Mouse (Mus musculus): ENCODE measurements at regions not wholly inside any gene's neighbourhood (a gene's known extent, or its start where the extent isn't known, plus 50 kb on each side); places are given as distances from the start of the nearest gene placed in this dataset.
A peak's percentile ranks its signal among the peaks of the same experiment; 100 is the strongest.

DNA sequence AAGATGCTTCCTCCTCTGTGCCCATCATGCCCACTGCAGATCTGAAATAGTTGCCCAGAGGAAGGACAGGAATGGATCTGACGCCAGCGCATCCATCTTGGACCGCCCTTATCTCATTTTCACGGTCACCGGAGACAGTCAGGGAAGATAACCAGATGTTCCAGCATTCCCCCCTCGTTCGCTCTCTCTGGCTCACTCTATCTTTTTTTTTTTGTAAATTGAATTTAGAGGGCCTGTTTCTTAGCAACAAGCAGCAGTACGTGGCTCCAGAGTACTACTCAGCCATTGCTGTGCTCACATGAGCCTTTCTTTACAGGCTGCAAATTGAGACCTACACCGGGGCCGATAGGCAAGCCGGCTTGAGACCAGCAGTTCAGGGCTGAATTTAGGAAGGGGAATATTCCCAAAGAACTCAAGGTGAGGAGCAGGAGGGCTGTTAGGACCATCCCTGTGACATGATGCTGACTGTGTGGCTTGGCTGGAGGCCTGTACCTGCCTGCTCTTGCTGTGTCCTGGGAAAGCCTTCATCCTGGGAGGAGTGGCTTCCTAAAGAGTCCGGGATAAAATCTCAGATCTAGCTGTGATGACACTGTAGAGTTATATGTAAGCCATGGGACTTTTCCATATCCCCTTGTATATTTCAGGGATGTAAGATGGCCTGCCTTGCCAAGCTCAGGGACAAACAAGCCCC is 100.2 kb downstream of the Rps24 start:
- 82% methylated on average over 12 of the region's 12 CpGs for whole genome bisulfite sequencing
- Histone ChIP-seq H3K27ac (ENCODE audit: low read depth, low read length) (peak overlapping the region; percentile 43; the same call in 1 of the 2 replicates), H3K9ac (ENCODE audit: low read depth, low read length) (no peak overlapping the region), H3K4me2 (replicated peaks; ENCODE audit: low read depth, low read length) (no peak overlapping the region), H3K36me3 (ENCODE audit: control insufficient read depth, insufficient read depth, low read length) (no peaks in the 10 kb centered on the region), H3K4me1 (replicated peaks; ENCODE audit: control insufficient read depth, insufficient read depth, low read length) (no peaks in the 10 kb centered on the region), H3K4me3 (ENCODE audit: low read depth, low read length) (no peak overlapping the region), H3K9me3 (ENCODE audit: control insufficient read depth, low read length) (no peaks in the 10 kb centered on the region), H3K27me3 (ENCODE audit: control insufficient read depth, insufficient read depth, low read length) (no peaks in the 10 kb centered on the region)
- DNase-seq (ENCODE audit: low spot score): no peak
- ATAC-seq (ENCODE audit: low FRiP score): no peak

DNA sequence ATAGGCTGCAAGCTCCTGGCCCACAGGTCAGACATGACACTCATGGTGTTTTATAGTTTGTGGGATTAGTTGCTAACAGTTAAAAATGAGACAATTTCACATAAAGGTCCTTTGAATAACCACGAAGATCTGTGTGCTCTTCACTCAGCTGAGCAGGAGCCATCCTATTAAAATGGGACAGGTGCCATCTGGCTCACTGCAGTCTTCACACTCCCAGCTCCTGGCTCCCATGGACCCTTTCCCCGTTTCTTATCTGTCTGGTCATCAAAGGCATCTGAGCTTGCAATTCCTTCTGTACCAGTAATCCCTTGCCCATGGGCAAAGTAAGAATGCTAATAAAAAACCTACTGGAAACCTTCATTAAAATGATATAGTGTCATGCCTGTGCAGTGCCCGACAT is 101.1 kb downstream of the Rps24 start:
- Histone ChIP-seq H3K9ac (ENCODE audit: low read depth, low read length) (no peak overlapping the region), H3K9me3 (ENCODE audit: control insufficient read depth, low read length) (no peaks in the 10 kb centered on the region), H3K4me2 (replicated peaks; ENCODE audit: low read depth, low read length) (no peak overlapping the region), H3K4me1 (replicated peaks; ENCODE audit: control insufficient read depth, insufficient read depth, low read length) (no peaks in the 10 kb centered on the region), H3K27me3 (ENCODE audit: control insufficient read depth, insufficient read depth, low read length) (no peaks in the 10 kb centered on the region), H3K27ac (ENCODE audit: low read depth, low read length) (no peak overlapping the region), H3K4me3 (ENCODE audit: low read depth, low read length) (no peak overlapping the region), H3K36me3 (ENCODE audit: control insufficient read depth, insufficient read depth, low read length) (no peaks in the 10 kb centered on the region)
- ATAC-seq (ENCODE audit: low FRiP score) (no peak), DNase-seq (ENCODE audit: low spot score) (no peak)
- WGBS: 78% methylated on average over 3 of the region's 3 CpGs

DNA sequence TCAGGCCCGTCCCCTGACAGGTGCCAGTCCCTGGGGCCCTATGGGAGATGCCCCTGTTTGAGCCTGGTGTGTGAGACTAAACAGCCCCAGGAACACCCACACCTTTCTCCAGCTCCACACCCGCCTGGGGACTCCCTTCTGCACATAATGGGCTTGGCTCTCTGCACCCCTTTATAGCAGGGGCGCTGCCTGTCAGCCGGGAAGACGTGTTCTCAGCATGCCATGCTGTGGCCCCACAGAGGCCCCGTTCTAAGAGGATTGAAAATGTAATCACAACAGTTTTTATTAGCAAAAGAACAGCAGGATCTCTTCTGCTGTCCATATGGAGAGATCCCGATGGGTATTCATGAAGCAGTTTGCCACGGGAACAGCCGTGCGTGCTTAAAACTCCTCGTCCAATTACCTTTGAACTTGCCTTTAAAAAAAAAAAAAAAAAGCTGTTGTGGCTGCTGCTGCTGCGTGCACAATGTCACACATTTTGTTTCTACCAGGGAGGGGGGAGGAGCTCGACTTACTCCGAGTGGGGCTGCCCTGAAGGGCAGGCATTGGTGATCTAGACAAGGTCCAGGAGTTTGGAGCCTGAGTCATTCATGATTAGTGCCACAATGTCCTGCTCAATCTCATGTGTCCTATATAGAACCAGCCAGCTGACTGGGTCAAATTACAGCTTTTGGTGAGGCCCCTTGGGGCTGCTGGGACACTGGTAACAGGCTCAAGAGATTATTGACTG is 119.7 kb downstream of the Rps24 start:
- H3K4me2 ChIP-seq (replicated peaks; ENCODE audit: low read depth, low read length): no peak overlapping the region
- 24% methylated on average over 14 of the region's 14 CpGs for WGBS
- no peaks in the 10 kb centered on the region for H3K27me3 ChIP-seq (ENCODE audit: control insufficient read depth, insufficient read depth, low read length)
- ATAC-seq (ENCODE audit: low FRiP score): peak; percentile 56
- no peak overlapping the region for H3K9ac ChIP-seq (ENCODE audit: low read depth, low read length)
- no peak overlapping the region for H3K27ac ChIP-seq (ENCODE audit: low read depth, low read length)
- no peaks in the 10 kb centered on the region for H3K9me3 ChIP-seq (ENCODE audit: control insufficient read depth, low read length)
- H3K4me1 ChIP-seq (replicated peaks; ENCODE audit: control insufficient read depth, insufficient read depth, low read length): no peaks in the 10 kb centered on the region
- DNase-seq (ENCODE audit: low spot score): peak; percentile 33
- no peaks in the 10 kb centered on the region for H3K36me3 ChIP-seq (ENCODE audit: control insufficient read depth, insufficient read depth, low read length)
- H3K4me3 ChIP-seq (ENCODE audit: low read depth, low read length): no peak overlapping the region

DNA sequence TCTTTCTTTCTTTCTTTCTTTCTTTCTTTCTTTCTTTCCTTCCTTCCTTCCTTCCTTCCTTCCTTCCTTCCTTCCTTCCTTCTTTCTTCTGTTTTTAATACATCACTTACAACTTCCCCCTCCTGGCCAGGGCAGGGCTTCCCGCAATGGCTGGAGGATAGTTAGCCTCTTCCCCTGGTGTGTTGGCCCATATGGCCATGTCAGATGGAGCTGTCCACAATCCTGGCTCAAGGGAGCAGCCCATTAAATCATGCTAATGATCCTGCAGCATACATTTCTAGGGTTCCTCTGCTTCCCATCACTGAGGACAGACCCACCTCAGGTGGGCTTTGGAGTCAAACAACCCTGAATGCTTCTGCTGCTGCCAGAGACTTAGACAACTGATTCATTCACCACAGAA is 121.4 kb downstream of the Rps24 start:
- WGBS: 71% methylated on average over 1 of the region's 1 CpGs
- H3K9ac ChIP-seq (ENCODE audit: low read depth, low read length): no peak overlapping the region
- H3K36me3 ChIP-seq (ENCODE audit: control insufficient read depth, insufficient read depth, low read length): no peaks in the 10 kb centered on the region
- H3K4me3 ChIP-seq (ENCODE audit: low read depth, low read length): no peak overlapping the region
- no peak for DNase-seq (ENCODE audit: low spot score)
- H3K27me3 ChIP-seq (ENCODE audit: control insufficient read depth, insufficient read depth, low read length): no peaks in the 10 kb centered on the region
- H3K4me2 ChIP-seq (replicated peaks; ENCODE audit: low read depth, low read length): no peak overlapping the region
- no peaks in the 10 kb centered on the region for H3K4me1 ChIP-seq (replicated peaks; ENCODE audit: control insufficient read depth, insufficient read depth, low read length)
- no peak overlapping the region for H3K27ac ChIP-seq (ENCODE audit: low read depth, low read length)
- ATAC-seq (ENCODE audit: low FRiP score): no peak
- H3K9me3 ChIP-seq (ENCODE audit: control insufficient read depth, low read length): no peaks in the 10 kb centered on the region

DNA sequence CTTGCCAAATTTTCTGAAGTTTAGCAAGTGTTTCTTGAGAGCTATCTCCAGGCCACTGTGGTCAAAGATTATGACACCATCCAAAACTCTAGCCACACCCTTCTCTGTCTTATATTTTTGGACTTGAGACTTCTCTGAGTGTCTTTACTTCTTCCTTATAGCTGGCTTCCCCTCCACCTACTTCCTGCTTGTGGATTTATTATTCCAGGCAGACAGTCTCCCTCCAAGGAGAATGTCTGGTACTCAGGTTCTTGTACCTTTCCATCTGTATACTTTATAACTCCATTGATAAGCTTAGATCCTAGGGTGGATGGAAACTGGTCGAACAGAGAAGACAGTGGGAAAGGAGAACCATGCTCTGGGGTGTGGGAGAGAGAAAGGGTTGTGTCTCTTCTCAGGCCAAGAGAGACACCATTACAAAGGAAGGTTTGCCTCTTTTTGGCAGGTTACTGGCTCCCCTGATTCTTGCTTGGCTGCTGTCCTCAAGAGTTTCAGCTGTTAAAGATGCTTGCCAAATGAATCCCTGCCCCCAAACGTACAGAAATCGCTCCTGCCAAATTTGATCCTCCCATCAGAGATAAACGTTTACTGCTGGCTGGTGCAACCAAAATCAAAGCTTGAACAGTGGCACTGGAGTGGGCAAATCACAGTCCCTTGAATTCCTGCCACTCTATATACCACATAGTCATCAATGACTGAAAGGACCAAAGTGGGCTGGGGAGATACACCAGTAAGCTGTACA is 125.5 kb downstream of the Rps24 start:
- WGBS: 81% methylated on average over 4 of the region's 4 CpGs
- H3K4me2 ChIP-seq (replicated peaks; ENCODE audit: low read depth, low read length): no peak overlapping the region

DNA sequence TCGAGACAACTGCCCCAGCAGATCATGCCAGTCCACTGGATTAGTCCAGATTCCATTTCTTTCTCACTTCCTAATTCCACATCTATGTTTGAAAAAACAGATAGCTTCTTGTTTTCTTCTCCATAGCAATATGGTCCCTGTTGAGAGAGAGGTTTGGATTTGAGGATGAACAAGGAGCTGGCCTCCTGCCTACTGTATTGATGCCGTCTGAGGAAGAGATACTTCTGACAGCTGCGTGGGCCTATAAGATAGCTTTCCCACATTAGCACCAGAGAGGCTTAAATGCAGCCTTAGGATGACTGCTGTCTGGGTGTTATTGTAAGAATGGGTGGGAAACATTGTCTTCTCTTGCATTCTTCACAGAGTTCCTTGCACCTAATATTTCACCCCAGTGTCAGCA is 128.9 kb downstream of the Rps24 start:
- peak overlapping the region; percentile 99 for H3K27ac ChIP-seq (ENCODE audit: low read depth, low read length)
- no peak overlapping the region for H3K4me3 ChIP-seq (ENCODE audit: low read depth, low read length)
- ATAC-seq (ENCODE audit: low FRiP score) (no peak), DNase-seq (ENCODE audit: low spot score) (no peak)
- no peaks in the 10 kb centered on the region for H3K27me3 ChIP-seq (ENCODE audit: control insufficient read depth, insufficient read depth, low read length)
- no peak overlapping the region for H3K4me2 ChIP-seq (replicated peaks; ENCODE audit: low read depth, low read length)
- H3K9me3 ChIP-seq (ENCODE audit: control insufficient read depth, low read length): no peaks in the 10 kb centered on the region
- WGBS: 91% methylated on average over 3 of the region's 3 CpGs
- H3K9ac ChIP-seq (ENCODE audit: low read depth, low read length): no peak overlapping the region
- no peaks in the 10 kb centered on the region for H3K36me3 ChIP-seq (ENCODE audit: control insufficient read depth, insufficient read depth, low read length)
- peaks cover 16% of the 10 kb centered on the region for H3K4me1 ChIP-seq (replicated peaks; ENCODE audit: control insufficient read depth, insufficient read depth, low read length)

More for the DNA sequence above, 125.5 kb downstream of the Rps24 start:
- no peaks in the 10 kb centered on the region for H3K36me3 ChIP-seq (ENCODE audit: control insufficient read depth, insufficient read depth, low read length)
- peaks cover 6% of the 10 kb centered on the region for H3K4me1 ChIP-seq (replicated peaks; ENCODE audit: control insufficient read depth, insufficient read depth, low read length)
- H3K4me3 ChIP-seq (ENCODE audit: low read depth, low read length): no peak overlapping the region
- ATAC-seq (ENCODE audit: low FRiP score): no peak
- no peak overlapping the region for H3K27ac ChIP-seq (ENCODE audit: low read depth, low read length)
- no peak for DNase-seq (ENCODE audit: low spot score)
- H3K27me3 ChIP-seq (ENCODE audit: control insufficient read depth, insufficient read depth, low read length): no peaks in the 10 kb centered on the region
- no peaks in the 10 kb centered on the region for H3K9me3 ChIP-seq (ENCODE audit: control insufficient read depth, low read length)
- H3K9ac ChIP-seq (ENCODE audit: low read depth, low read length): no peak overlapping the region

DNA sequence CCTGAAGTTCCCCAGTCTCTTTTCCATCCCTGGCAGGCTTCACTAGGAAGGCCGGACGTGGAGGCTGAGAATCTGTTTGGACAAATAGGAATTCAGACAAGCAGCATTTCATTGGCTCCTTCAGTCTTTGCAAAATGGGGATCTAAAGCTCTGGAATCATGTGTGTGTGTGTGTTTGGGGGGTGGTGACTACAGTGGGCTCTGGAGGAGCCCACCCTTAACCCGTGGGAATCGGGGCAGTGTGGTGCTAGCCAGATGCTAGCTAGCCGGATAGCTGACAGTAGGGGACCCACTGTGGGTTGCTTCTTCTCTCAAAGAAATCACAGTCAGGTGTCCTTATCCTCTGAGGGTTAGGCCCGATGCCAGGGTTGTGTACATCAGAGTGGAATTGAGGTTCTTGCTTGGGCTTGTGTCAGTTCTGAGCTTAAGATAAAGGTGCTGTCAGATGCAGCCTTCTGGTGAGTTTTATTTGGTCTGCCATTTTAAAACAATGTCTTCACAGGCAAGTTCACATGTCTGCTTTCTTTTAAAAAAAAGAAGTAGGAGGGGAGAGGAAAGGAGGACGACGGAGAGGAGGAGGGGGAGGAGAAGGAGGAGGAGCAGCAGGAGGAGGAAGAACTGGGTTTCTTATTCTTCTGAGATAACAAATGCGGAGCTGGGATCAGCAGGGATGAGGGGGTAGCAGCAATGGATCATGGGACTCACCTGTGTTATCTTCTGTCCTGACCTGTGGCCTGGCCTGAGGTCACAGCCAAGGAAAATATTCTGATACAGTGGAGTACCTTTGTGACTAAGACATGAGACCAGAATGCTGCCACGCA is 129.6 kb downstream of the Rps24 start:
- Histone ChIP-seq H3K36me3 (ENCODE audit: control insufficient read depth, insufficient read depth, low read length) (no peaks in the 10 kb centered on the region), H3K4me2 (replicated peaks; ENCODE audit: low read depth, low read length) (peak overlapping the region; percentile 5; the same call in 1 of the 2 replicates), H3K27me3 (ENCODE audit: control insufficient read depth, insufficient read depth, low read length) (no peaks in the 10 kb centered on the region), H3K4me1 (replicated peaks; ENCODE audit: control insufficient read depth, insufficient read depth, low read length) (peaks cover 16% of the 10 kb centered on the region), H3K4me3 (ENCODE audit: low read depth, low read length) (no peak overlapping the region), H3K9me3 (ENCODE audit: control insufficient read depth, low read length) (no peaks in the 10 kb centered on the region), H3K9ac (ENCODE audit: low read depth, low read length) (peak overlapping the region; percentile 42), H3K27ac (ENCODE audit: low read depth, low read length) (peak overlapping the region; percentile 99)
- WGBS: 45% methylated on average over 10 of the region's 10 CpGs
- DNase-seq (ENCODE audit: low spot score) (peak; percentile 26), ATAC-seq (ENCODE audit: low FRiP score) (no peak)

DNA sequence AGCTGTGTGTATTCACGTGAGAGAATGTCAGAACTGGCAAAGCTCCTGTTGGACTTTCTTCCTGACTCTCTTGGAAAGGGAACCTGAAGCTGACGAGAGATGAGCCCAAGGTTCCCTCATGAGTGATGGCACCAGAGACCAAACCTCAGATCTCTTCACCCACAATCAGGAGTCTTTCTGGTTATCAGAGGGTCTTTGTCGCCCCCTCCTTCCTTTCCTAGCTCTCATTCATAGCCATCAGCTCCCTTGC is 130.1 kb downstream of the Rps24 start:
- no peak for ATAC-seq (ENCODE audit: low FRiP score)
- Histone ChIP-seq H3K9ac (ENCODE audit: low read depth, low read length) (peak overlapping the region; percentile 42), H3K36me3 (ENCODE audit: control insufficient read depth, insufficient read depth, low read length) (no peaks in the 10 kb centered on the region), H3K27ac (ENCODE audit: low read depth, low read length) (peak overlapping the region; percentile 99), H3K4me3 (ENCODE audit: low read depth, low read length) (no peak overlapping the region), H3K27me3 (ENCODE audit: control insufficient read depth, insufficient read depth, low read length) (no peaks in the 10 kb centered on the region), H3K4me1 (replicated peaks; ENCODE audit: control insufficient read depth, insufficient read depth, low read length) (peaks cover 16% of the 10 kb centered on the region), H3K9me3 (ENCODE audit: control insufficient read depth, low read length) (no peaks in the 10 kb centered on the region), H3K4me2 (replicated peaks; ENCODE audit: low read depth, low read length) (peak overlapping the region; percentile 5; the same call in 1 of the 2 replicates)
- DNase-seq (ENCODE audit: low spot score): no peak
- 26% methylated on average over 3 of the region's 3 CpGs for WGBS
